Mouse (Mus musculus) G1E (cell line): ENCODE data around the gene Cbfa2t3. TPM values are rescaled to one million over a fixed set of nuclear protein-coding genes. Genes with fewer than 3 reads are reported as not detected.

ENCODE experiments used
- ATAC-seq: 2 replicates; pipeline ENCODE4 v1.8.0; 2016; ENCODE audit warnings: mild to moderate bottlenecking; ENCODE audit not compliant: insufficient number of reproducible peaks, poor library complexity, low FRiP score, severe bottlenecking; ENCODE audit errors: extremely low read depth
- DNase-seq: peaks from one replicate; pipeline ENCODE4 v3.0.0; 2012; ENCODE audit warnings: low spot score
- H3K27me3 ChIP-seq: 2 replicates; pipeline ENCODE4 v1.6.1; 2012; ENCODE audit warnings: mild to moderate bottlenecking, low read length, inconsistent platforms; ENCODE audit not compliant: insufficient read depth
- H3K36me3 ChIP-seq: replicated peaks from 2 replicates; pipeline ENCODE3; 2012; ENCODE audit warnings: mild to moderate bottlenecking, inconsistent platforms
- H3K4me1 ChIP-seq: 2 replicates; pipeline ENCODE4 v1.6.1; 2012; ENCODE audit warnings: low read depth, low read length, inconsistent platforms, mixed read lengths; ENCODE audit not compliant: insufficient read depth
- H3K4me3 ChIP-seq: 2 replicates; pipeline ENCODE4 v1.5.1; 2012; ENCODE audit warnings: low read depth, mild to moderate bottlenecking, inconsistent platforms, low read length, moderate library complexity, mixed read lengths
- H3K9me3 ChIP-seq: replicated peaks from 2 replicates; pipeline ENCODE4 v1.6.1; 2012; ENCODE audit warnings: inconsistent platforms
- CTCF ChIP-seq: IDR thresholded peaks from 2 replicates; pipeline ENCODE4 v1.5.1; 2012; ENCODE audit warnings: low read depth, low read length, inconsistent platforms, mixed read lengths
- GATA1 ChIP-seq: IDR thresholded peaks from 2 replicates; pipeline ENCODE4 v1.6.1; 2012; ENCODE audit warnings: borderline replicate concordance, low read length, inconsistent platforms, mixed read lengths
- GATA2 ChIP-seq: IDR thresholded peaks from 2 replicates; pipeline ENCODE4 v1.6.1; 2012; ENCODE audit warnings: low read depth, low read length, inconsistent platforms, borderline replicate concordance
- POLR2AphosphoS5 ChIP-seq: IDR thresholded peaks from 2 replicates; pipeline ENCODE4 v1.6.1; 2012; ENCODE audit warnings: low read depth, low read length, inconsistent platforms; ENCODE audit not compliant: insufficient replicate concordance
- TAL1 ChIP-seq: conservative IDR thresholded peaks from 2 replicates; pipeline ENCODE4 v1.6.1; 2012; ENCODE audit warnings: low read depth, low read length, inconsistent platforms, mixed read lengths
- polyA plus RNA-seq: library from polyadenylated mRNA; stranded (reverse); fragments of >175 nt; gene quantifications from 2 replicates; pipeline ENCODE4 v1.2.3, GENCODE M21; 2012
- total RNA-seq, 2 experiments: library from RNA; stranded (forward) in 1 of 2; stranded (reverse) in 1 of 2; fragments of 200-1000 nt in 1 of 2; fragments of >200 nt in 1 of 2; fragmentation: Nextera tagmentation in 1 of 2; gene quantifications; 2 replicates each; pipeline ENCODE4 v1.2.3; 2014 to 2017

The Cbfa2t3 gene
- total and polyA plus RNA-seq, 3 experiments, result 19.9 to 287 (median 99.0) TPM

- peaks cover 99% of the 10 kb centered on the region for H3K36me3 ChIP-seq
- 0 out of 2 replicates have a peak overlapping the region, but pooled peaks have one; percentile 4 for H3K4me3 ChIP-seq
- H3K4me1 ChIP-seq, result peaks cover 98% of the 10 kb centered on the region
- TF ChIP-seq GATA1 (no peak), GATA2 (no peak), TAL1 (0 out of 2 replicates have a peak, but pooled peaks have one; percentile 13)
- ATAC-seq, result peak; percentile 19; the same call in 1 of the 2 replicates
- H3K9me3 ChIP-seq, result no peaks in the 10 kb centered on the region
- DNase-seq, result no peak
- H3K27me3 ChIP-seq, result no peaks in the 10 kb centered on the region
Observed at GRCm38 (mm10) chr8:122656056-122656999, 42.6 kb downstream of the Cbfa2t3 start.

- DNase-seq (no peak), ATAC-seq (no peak)
- no peaks in the 10 kb centered on the region for H3K9me3 ChIP-seq
- TF ChIP-seq TAL1 (no peak), GATA1 (no peak), POLR2AphosphoS5 (no peak), GATA2 (no peak), CTCF (no peak)
- peaks cover 100% of the 10 kb centered on the region for H3K36me3 ChIP-seq
- no peaks in the 10 kb centered on the region for H3K27me3 ChIP-seq
- no peak overlapping the region for H3K4me3 ChIP-seq
- H3K4me1 ChIP-seq, result peaks cover 95% of the 10 kb centered on the region
Observed at GRCm38 (mm10) chr8:122654768-122655167, 44.1 kb downstream of the Cbfa2t3 start.

GRCm38 (mm10) chr8:122652643-122653042 is 46.3 kb downstream of the Cbfa2t3 start:
- ATAC-seq (no peak), DNase-seq (no peak)
- H3K27me3 ChIP-seq, result no peaks in the 10 kb centered on the region
- H3K4me3 ChIP-seq, result no peak overlapping the region
- H3K36me3 ChIP-seq, result peaks cover 100% of the 10 kb centered on the region
- H3K4me1 ChIP-seq, result peaks cover 89% of the 10 kb centered on the region
- TF ChIP-seq POLR2AphosphoS5 (no peak), CTCF (no peak), TAL1 (no peak), GATA1 (no peak), GATA2 (no peak)
- H3K9me3 ChIP-seq, result no peaks in the 10 kb centered on the region

- H3K27me3 ChIP-seq, result no peaks in the 10 kb centered on the region
- peaks cover 99% of the 10 kb centered on the region for H3K36me3 ChIP-seq
- no peak overlapping the region for H3K4me3 ChIP-seq
- TF ChIP-seq GATA1, result no peak
- TF ChIP-seq POLR2AphosphoS5, result no peak
- TF ChIP-seq TAL1, result no peak
- no peak for TF ChIP-seq GATA2
- no peak for TF ChIP-seq CTCF
- no peak for ATAC-seq
- H3K4me1 ChIP-seq, result peaks cover 84% of the 10 kb centered on the region
- no peak for DNase-seq
- no peaks in the 10 kb centered on the region for H3K9me3 ChIP-seq
Observed at GRCm38 (mm10) chr8:122651326-122651921, 47.5 kb downstream of the Cbfa2t3 start.

GRCm38 (mm10) chr8:122648192-122648970 is 50.5 kb downstream of the Cbfa2t3 start:
- Histone ChIP-seq H3K27me3 (no peaks in the 10 kb centered on the region), H3K9me3 (no peaks in the 10 kb centered on the region), H3K4me1 (peaks cover 73% of the 10 kb centered on the region), H3K4me3 (no peak overlapping the region), H3K36me3 (peaks cover 99% of the 10 kb centered on the region)
- TF ChIP-seq CTCF (no peak), POLR2AphosphoS5 (no peak), GATA2 (no peak), TAL1 (no peak), GATA1 (no peak)
- DNase-seq, result no peak
- ATAC-seq, result no peak

- no peaks in the 10 kb centered on the region for H3K27me3 ChIP-seq
- peaks cover 68% of the 10 kb centered on the region for H3K4me1 ChIP-seq
- no peak overlapping the region for H3K4me3 ChIP-seq
- DNase-seq, result no peak
- TF ChIP-seq TAL1 (no peak), GATA2 (no peak), CTCF (no peak), GATA1 (no peak), POLR2AphosphoS5 (no peak)
- H3K36me3 ChIP-seq, result peaks cover 99% of the 10 kb centered on the region
- no peaks in the 10 kb centered on the region for H3K9me3 ChIP-seq
- no peak for ATAC-seq
Observed at GRCm38 (mm10) chr8:122646337-122646736, 52.6 kb downstream of the Cbfa2t3 start.
